Mouse (Mus musculus) MEL (cell line): ENCODE measurements around the gene Nolc1. TPM values are rescaled to one million over a fixed set of nuclear protein-coding genes. Genes with fewer than 3 reads are reported as not detected.

Source experiments
- DNase-seq: peaks from one replicate; pipeline ENCODE4 v3.0.0; 2011; ENCODE audit warnings: low read depth, low spot score
- H3K27ac ChIP-seq: 2 replicates; pipeline ENCODE4 v1.5.1; 2012; ENCODE audit warnings: low read depth, mild to moderate bottlenecking, control low read depth, low read length, moderate library complexity; ENCODE audit not compliant: control insufficient read depth
- H3K27me3 ChIP-seq, 2 experiments: fragments of 150-350 bp in 1 of 2; sonication (generic) in 1 of 2; 2 replicates each; pipeline ENCODE4 v1.6.1; 2012; ENCODE audit warnings: low read length in 2 of 2, mild to moderate bottlenecking in 2 of 2, improper control_type of control experiment in 1 of 2, moderate library complexity in 1 of 2; ENCODE audit not compliant: insufficient read depth in 2 of 2, control insufficient read depth in 1 of 2
- H3K36me3 ChIP-seq, 2 experiments: 2 replicates each; pipeline ENCODE4 v1.6.1; 2012 to 2014; ENCODE audit warnings: low read length in 2 of 2, improper control_type of control experiment in 1 of 2, inconsistent platforms in 1 of 2, mild to moderate bottlenecking in 1 of 2; ENCODE audit not compliant: insufficient read depth in 2 of 2, control insufficient read depth in 1 of 2
- H3K4me1 ChIP-seq, 2 experiments: fragments of 150-350 bp in 1 of 2; sonication (generic) in 1 of 2; 2 replicates each; pipeline ENCODE4 v1.6.1; 2012; ENCODE audit warnings: low read length in 2 of 2, improper control_type of control experiment in 1 of 2, mild to moderate bottlenecking in 1 of 2; ENCODE audit not compliant: insufficient read depth in 2 of 2, control insufficient read depth in 1 of 2
- H3K4me3 ChIP-seq, 2 experiments: fragments of 150-350 bp in 1 of 2; sonication (generic) in 1 of 2; 2 replicates each; pipeline ENCODE4 v1.5.1; 2012; ENCODE audit warnings: low read depth in 2 of 2, low read length in 2 of 2, mild to moderate bottlenecking in 2 of 2, moderate library complexity in 2 of 2, control low read depth in 1 of 2, improper control_type of control experiment in 1 of 2; ENCODE audit not compliant: control insufficient read depth in 1 of 2, insufficient read depth in 1 of 2
- H3K79me2 ChIP-seq: 2 replicates; pipeline ENCODE4 v1.6.1; 2012; ENCODE audit warnings: mild to moderate bottlenecking, low read length, moderate library complexity; ENCODE audit not compliant: control insufficient read depth, poor library complexity, insufficient read depth
- H3K9ac ChIP-seq: 2 replicates; pipeline ENCODE4 v1.6.1; 2012; ENCODE audit warnings: low read depth, mild to moderate bottlenecking, control low read depth, low read length, moderate library complexity; ENCODE audit not compliant: control insufficient read depth, poor library complexity, severe bottlenecking
- H3K9me3 ChIP-seq: fragments of 150-350 bp; sonication (generic); replicated peaks from 2 replicates; pipeline ENCODE4 v1.6.1; 2012; ENCODE audit warnings: mild to moderate bottlenecking, low read length, improper control_type of control experiment, moderate library complexity; ENCODE audit not compliant: insufficient read depth
- BHLHE40 ChIP-seq: IDR thresholded peaks from 2 replicates; pipeline ENCODE4 v1.6.1; 2012; ENCODE audit warnings: low read depth, mild to moderate bottlenecking, inconsistent platforms, low read length, improper control_type of control experiment, borderline replicate concordance
- CHD1 ChIP-seq: IDR thresholded peaks from 2 replicates; pipeline ENCODE4 v1.6.1; 2012; ENCODE audit warnings: low read depth, mild to moderate bottlenecking, inconsistent platforms, low read length, improper control_type of control experiment
- CHD2 ChIP-seq: IDR thresholded peaks from 2 replicates; pipeline ENCODE4 v1.6.1; 2011; ENCODE audit warnings: low read length, improper control_type of control experiment
- CTCF ChIP-seq, 3 experiments: IDR thresholded peaks in 2 of 3; conservative IDR thresholded peaks in 1 of 3; 2 replicates each; pipeline ENCODE4 v1.5.1; 2011 to 2012; ENCODE audit warnings: low read length in 3 of 3, low read depth in 2 of 3, mild to moderate bottlenecking in 2 of 3, improper control_type of control experiment in 1 of 3, inconsistent platforms in 1 of 3, mixed read lengths in 1 of 3, moderate library complexity in 1 of 3; ENCODE audit not compliant: control insufficient read depth in 1 of 3, insufficient read depth in 1 of 3, poor library complexity in 1 of 3, severe bottlenecking in 1 of 3
- E2F4 ChIP-seq: IDR thresholded peaks from 2 replicates; pipeline ENCODE4 v1.6.1; 2011; ENCODE audit warnings: low read depth, low read length, improper control_type of control experiment, borderline replicate concordance
- ELF1 ChIP-seq: IDR thresholded peaks from 2 replicates; pipeline ENCODE4 v1.6.1; 2014; ENCODE audit warnings: low read depth, mild to moderate bottlenecking, inconsistent platforms, low read length, improper control_type of control experiment, moderate library complexity
- EP300 ChIP-seq, 2 experiments: IDR thresholded peaks; 2 replicates each; pipeline ENCODE4 v1.6.1; 2011; ENCODE audit warnings: improper control_type of control experiment in 2 of 2, low read length in 2 of 2, low read depth in 1 of 2, mild to moderate bottlenecking in 1 of 2
- ETS1 ChIP-seq: IDR thresholded peaks from 2 replicates; pipeline ENCODE4 v1.6.1; 2012; ENCODE audit warnings: low read depth, mild to moderate bottlenecking, inconsistent platforms, low read length, improper control_type of control experiment, moderate library complexity
- GABPA ChIP-seq: IDR thresholded peaks from 2 replicates; pipeline ENCODE4 v1.6.1; 2012; ENCODE audit warnings: low read depth, mild to moderate bottlenecking, inconsistent platforms, low read length, improper control_type of control experiment, moderate library complexity
- GATA1 ChIP-seq: IDR thresholded peaks from 2 replicates; pipeline ENCODE4 v1.6.1; 2011; ENCODE audit warnings: low read depth, low read length, improper control_type of control experiment
- HCFC1 ChIP-seq: IDR thresholded peaks from 2 replicates; pipeline ENCODE4 v1.6.1; 2012; ENCODE audit warnings: low read depth, mild to moderate bottlenecking, inconsistent platforms, low read length, improper control_type of control experiment, moderate library complexity
- JUND ChIP-seq: IDR thresholded peaks from 2 replicates; pipeline ENCODE4 v1.6.1; 2011; ENCODE audit warnings: low read depth, mild to moderate bottlenecking, improper control_type of control experiment, low read length
- KAT2A ChIP-seq: conservative IDR thresholded peaks from 2 replicates; pipeline ENCODE4 v1.6.1; 2012; ENCODE audit warnings: low read depth, low read length, improper control_type of control experiment, inconsistent platforms
- MAFK ChIP-seq: IDR thresholded peaks from 2 replicates; pipeline ENCODE4 v1.6.1; 2011; ENCODE audit warnings: low read depth, mild to moderate bottlenecking, low read length, improper control_type of control experiment, borderline replicate concordance
- MAX ChIP-seq: IDR thresholded peaks from 2 replicates; pipeline ENCODE4 v1.6.1; 2011; ENCODE audit warnings: low read length, improper control_type of control experiment
- MAZ ChIP-seq: IDR thresholded peaks from 2 replicates; pipeline ENCODE4 v1.6.1; 2012; ENCODE audit warnings: low read depth, mild to moderate bottlenecking, inconsistent platforms, low read length, improper control_type of control experiment
- MEF2A ChIP-seq: IDR thresholded peaks from 2 replicates; pipeline ENCODE4 v1.6.1; 2014; ENCODE audit warnings: low read depth, mild to moderate bottlenecking, inconsistent platforms, low read length, improper control_type of control experiment; ENCODE audit not compliant: poor library complexity, insufficient replicate concordance, severe bottlenecking; ENCODE audit errors: extremely low read depth
- MXI1 ChIP-seq: IDR thresholded peaks from 2 replicates; pipeline ENCODE4 v1.6.1; 2011; ENCODE audit warnings: mild to moderate bottlenecking, low read depth, low read length, improper control_type of control experiment
- NELFE ChIP-seq: IDR thresholded peaks from 2 replicates; pipeline ENCODE4 v1.6.1; 2011; ENCODE audit warnings: low read depth, low read length, improper control_type of control experiment
- NRF1 ChIP-seq: IDR thresholded peaks from 2 replicates; pipeline ENCODE4 v1.6.1; 2014; ENCODE audit warnings: low read depth, mild to moderate bottlenecking, inconsistent platforms, low read length, improper control_type of control experiment, moderate library complexity; ENCODE audit not compliant: poor library complexity, insufficient read depth, severe bottlenecking
- POLR2A ChIP-seq, 2 experiments: IDR thresholded peaks; 2 replicates each; pipeline ENCODE4 v1.6.1; 2011 to 2012; ENCODE audit warnings: low read length in 2 of 2, mild to moderate bottlenecking in 2 of 2, control low read depth in 1 of 2, improper control_type of control experiment in 1 of 2, low read depth in 1 of 2, moderate library complexity in 1 of 2; ENCODE audit not compliant: control insufficient read depth in 1 of 2, insufficient read depth in 1 of 2, poor library complexity in 1 of 2
- POLR2AphosphoS2 ChIP-seq: IDR thresholded peaks from 2 replicates; pipeline ENCODE4 v1.6.1; 2011; ENCODE audit warnings: low read length, improper control_type of control experiment
- POLR2AphosphoS5 ChIP-seq: IDR thresholded peaks from 2 replicates; pipeline ENCODE4 v1.6.1; 2012; ENCODE audit warnings: low read depth, borderline replicate concordance, mild to moderate bottlenecking, inconsistent platforms, low read length, moderate library complexity, mixed read lengths
- RAD21 ChIP-seq: IDR thresholded peaks from 2 replicates; pipeline ENCODE4 v1.6.1; 2011; ENCODE audit warnings: mild to moderate bottlenecking, low read depth, low read length, improper control_type of control experiment
- RCOR1 ChIP-seq: IDR thresholded peaks from 2 replicates; pipeline ENCODE4 v1.6.1; 2012; ENCODE audit warnings: low read depth, mild to moderate bottlenecking, inconsistent platforms, low read length, improper control_type of control experiment
- SIN3A ChIP-seq: IDR thresholded peaks from 2 replicates; pipeline ENCODE4 v1.6.1; 2012; ENCODE audit warnings: low read length, improper control_type of control experiment, inconsistent platforms
- SMC3 ChIP-seq: IDR thresholded peaks from 2 replicates; pipeline ENCODE4 v1.6.1; 2011; ENCODE audit warnings: low read depth, low read length, improper control_type of control experiment
- TAL1 ChIP-seq: IDR thresholded peaks from 2 replicates; pipeline ENCODE4 v1.6.1; 2012; ENCODE audit warnings: mild to moderate bottlenecking, inconsistent platforms, low read length, moderate library complexity, mixed read lengths
- TBP ChIP-seq: IDR thresholded peaks from 2 replicates; pipeline ENCODE4 v1.8.0; 2011; ENCODE audit warnings: low read depth, low read length, improper control_type of control experiment
- TCF12 ChIP-seq: IDR thresholded peaks from 2 replicates; pipeline ENCODE4 v1.6.1; 2014; ENCODE audit warnings: low read depth, mild to moderate bottlenecking, inconsistent platforms, low read length, improper control_type of control experiment, moderate library complexity
- UBTF ChIP-seq: IDR thresholded peaks from 2 replicates; pipeline ENCODE4 v1.6.1; 2012; ENCODE audit warnings: low read depth, mild to moderate bottlenecking, inconsistent platforms, low read length, improper control_type of control experiment, moderate library complexity, borderline replicate concordance; ENCODE audit not compliant: insufficient read depth
- USF1 ChIP-seq: IDR thresholded peaks from 2 replicates; pipeline ENCODE4 v1.6.1; 2014; ENCODE audit warnings: low read depth, mild to moderate bottlenecking, inconsistent platforms, low read length, improper control_type of control experiment, moderate library complexity
- USF2 ChIP-seq, 2 experiments: IDR thresholded peaks; 2 replicates each; pipeline ENCODE4 v1.6.1; 2011 to 2012; ENCODE audit warnings: improper control_type of control experiment in 2 of 2, low read length in 2 of 2, borderline replicate concordance in 1 of 2, inconsistent platforms in 1 of 2, low read depth in 1 of 2, mild to moderate bottlenecking in 1 of 2; ENCODE audit not compliant: insufficient read depth in 1 of 2
- ZC3H11A ChIP-seq: IDR thresholded peaks from 2 replicates; pipeline ENCODE4 v1.6.1; 2012; ENCODE audit warnings: low read depth, mild to moderate bottlenecking, inconsistent platforms, low read length, improper control_type of control experiment
- ZKSCAN1 ChIP-seq: IDR thresholded peaks from 2 replicates; pipeline ENCODE4 v1.6.1; 2012; ENCODE audit warnings: low read depth, mild to moderate bottlenecking, inconsistent platforms, low read length, improper control_type of control experiment, moderate library complexity
- ZMIZ1 ChIP-seq: IDR thresholded peaks from 2 replicates; pipeline ENCODE4 v1.6.1; 2012; ENCODE audit warnings: low read depth, mild to moderate bottlenecking, inconsistent platforms, low read length, improper control_type of control experiment, moderate library complexity
- polyA plus RNA-seq, 2 experiments: library from polyadenylated mRNA; stranded (reverse) in 1 of 2; unstranded in 1 of 2; fragments of >175 nt in 1 of 2; fragments of >200 nt in 1 of 2; gene quantifications; 2 replicates each; pipeline versions ENCODE4 v1.2.1 to v1.2.4; 2012; ENCODE audit warnings: low replicate concordance in 2 of 2, low read depth in 1 of 2; ENCODE audit not compliant: insufficient read length in 2 of 2, insufficient read depth in 1 of 2, missing spikeins in 1 of 2
- total RNA-seq: library from RNA; depleted of rRNA; stranded (reverse); fragments of 300-350 nt; gene quantifications from 2 replicates; pipeline ENCODE4 v1.2.3, GENCODE M21; 2012

The Nolc1 gene
- total and polyA plus RNA-seq, 3 experiments, result 213 to 753 (median 294) TPM

DNA sequence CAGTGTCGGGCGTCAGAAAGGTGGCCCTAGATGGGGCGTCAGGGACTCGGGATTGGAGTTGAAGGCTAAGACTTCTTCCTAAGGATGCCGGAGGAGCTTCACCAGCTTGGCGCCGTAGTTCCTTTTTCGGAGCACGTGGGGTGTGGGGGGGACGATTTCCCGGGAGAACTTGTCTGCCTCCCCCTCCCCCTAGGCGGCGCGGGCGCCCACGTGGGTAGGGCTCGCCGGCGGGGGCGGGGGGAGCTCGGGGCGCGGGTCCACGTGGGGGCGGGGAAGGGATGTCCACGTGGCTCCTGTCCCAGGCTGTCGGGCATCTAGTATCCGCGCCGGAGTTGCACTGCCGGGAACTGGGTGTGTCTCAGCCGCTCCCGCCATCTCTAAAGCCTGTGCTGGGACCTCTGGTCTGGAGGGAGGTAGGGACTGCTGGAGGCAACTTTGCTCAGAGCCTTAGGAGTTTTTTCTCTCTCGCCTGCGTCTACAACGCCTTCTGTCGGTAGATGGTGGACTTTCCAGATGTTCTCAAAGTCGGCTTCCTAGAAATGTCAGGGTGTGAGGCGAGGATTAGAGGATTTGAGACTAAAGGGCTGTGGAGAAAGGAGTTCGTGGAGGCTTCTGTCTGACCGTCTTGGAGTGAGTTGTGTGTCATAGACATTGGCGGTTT lies 18.6 kb upstream of the Nolc1 start:
- Histone ChIP-seq H3K9me3 (no peaks in the 10 kb centered on the region), H3K36me3 (peaks cover 13 to 39% of the 10 kb centered on the region in 2 experiments), H3K4me3 (peak overlapping the region; percentile 73 to 99), H3K4me1 (peaks cover 14 to 33% of the 10 kb centered on the region in 2 experiments), H3K27me3 (no peaks in the 10 kb centered on the region), H3K79me2 (peaks cover 57% of the 10 kb centered on the region), H3K9ac (peak overlapping the region; percentile 100), H3K27ac (peak overlapping the region; percentile 96)
- peak; percentile 95 for DNase-seq
- TF ChIP-seq ZKSCAN1 (no peak), KAT2A (no peak), TBP (peak; percentile 54; the same call in 1 of the 2 replicates), CHD2 (peak; percentile 34; the same call in 1 of the 2 replicates), TAL1 (no peak), GABPA (no peak), ZC3H11A (no peak), MAFK (no peak), ELF1 (0 out of 2 replicates have a peak, but pooled peaks have one; percentile 43), ETS1 (peak; percentile 11; the same call in 1 of the 2 replicates), SMC3 (no peak), NELFE (peak; percentile 58), GATA1 (no peak), POLR2AphosphoS2 (peak; percentile 59; the same call in 1 of the 2 replicates), POLR2AphosphoS5 (no peak), E2F4 (no peak), POLR2A (IDR thresholded peaks at IDR 0.05; ENCODE audit: control insufficient read depth in 1 of 2, insufficient read depth in 1 of 2, low read depth in 1 of 2, low read length in 2 of 2, poor library complexity in 1 of 2) (peak; percentile 63 to 67; a peak in 3 of 4 replicates), NRF1 (no peak), SIN3A (peak; percentile 54), RCOR1 (no peak), RAD21 (no peak), USF2 (IDR thresholded peaks at IDR 0.05; ENCODE audit: borderline replicate concordance in 1 of 2, insufficient read depth in 1 of 2, low read depth in 1 of 2, low read length in 2 of 2) (peak in 1 of 2 experiments; percentile 34; a peak in 1 of 4 replicates), MXI1 (peak; percentile 97), JUND (no peak), MAZ (peak; percentile 95), HCFC1 (no peak), CTCF (IDR thresholded peaks at IDR 0.05 in 2 of 3, conservative IDR thresholded peaks at IDR 0.05 in 1 of 3; ENCODE audit: control insufficient read depth in 1 of 3, insufficient read depth in 1 of 3, low read depth in 2 of 3, low read length in 3 of 3, poor library complexity in 1 of 3, severe bottlenecking in 1 of 3) (peak; percentile 6 to 33 (median 11); a peak in 2 of 6 replicates), UBTF (no peak), EP300 (IDR thresholded peaks at IDR 0.05; ENCODE audit: low read depth in 1 of 2, low read length in 2 of 2) (no peak; a peak in 1 of 4 replicates), TCF12 (peak; percentile 2; the same call in 1 of the 2 replicates), CHD1 (no peak), BHLHE40 (peak; percentile 58; the same call in 1 of the 2 replicates), MEF2A (no peak), MAX (peak; percentile 99), ZMIZ1 (no peak; the same call in 1 of the 2 replicates), USF1 (peak; percentile 89)
